Mouse (Mus musculus): ENCODE results near the gene Ints3. TPM values are rescaled to one million over a fixed set of nuclear protein-coding genes. Genes with fewer than 3 reads are reported as not detected.

Ints3 gene
- polyA plus RNA-seq, 1 experiment from 2014 or later = 27.6 TPM

DNA sequence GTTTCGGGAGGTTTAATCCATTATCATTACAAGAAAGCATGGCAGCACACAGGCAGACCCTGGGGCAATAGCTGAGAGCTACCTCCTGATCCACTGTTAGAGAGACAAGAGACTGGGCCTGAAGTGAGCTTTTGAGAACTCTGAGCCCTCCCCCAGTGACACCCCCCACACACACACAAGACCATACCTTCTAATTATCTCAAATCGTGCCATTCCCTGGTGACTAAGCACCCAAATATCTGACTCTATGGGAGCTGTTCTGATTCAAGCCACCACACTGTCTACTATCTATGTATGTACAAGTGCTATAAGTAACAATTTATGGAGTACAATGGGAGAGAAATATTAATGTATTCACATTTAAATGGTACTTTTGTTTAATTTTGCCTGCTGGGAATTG lies 7.3 kb upstream of the Ints3 start:
- no peak overlapping the region for H3K4me2 ChIP-seq (replicated peaks)
- no peak for ATAC-seq (ENCODE audit: insufficient number of reproducible peaks, low FRiP score, low TSS enrichment, low read depth)
- WGBS = 71% methylated on average over 2 of the region's 2 CpGs
- H3K4me3 ChIP-seq (replicated peaks) = no peak overlapping the region
- peaks cover 2% of the 10 kb centered on the region; the same call in 1 of the 2 replicates for H3K4me1 ChIP-seq
- no peak overlapping the region for H3K27ac ChIP-seq (replicated peaks)
- no peaks in the 10 kb centered on the region for H3K27me3 ChIP-seq
- H3K9ac ChIP-seq = no peak overlapping the region
- no peaks in the 10 kb centered on the region for H3K36me3 ChIP-seq
- H3K9me3 ChIP-seq (replicated peaks) = no peaks in the 10 kb centered on the region

DNA sequence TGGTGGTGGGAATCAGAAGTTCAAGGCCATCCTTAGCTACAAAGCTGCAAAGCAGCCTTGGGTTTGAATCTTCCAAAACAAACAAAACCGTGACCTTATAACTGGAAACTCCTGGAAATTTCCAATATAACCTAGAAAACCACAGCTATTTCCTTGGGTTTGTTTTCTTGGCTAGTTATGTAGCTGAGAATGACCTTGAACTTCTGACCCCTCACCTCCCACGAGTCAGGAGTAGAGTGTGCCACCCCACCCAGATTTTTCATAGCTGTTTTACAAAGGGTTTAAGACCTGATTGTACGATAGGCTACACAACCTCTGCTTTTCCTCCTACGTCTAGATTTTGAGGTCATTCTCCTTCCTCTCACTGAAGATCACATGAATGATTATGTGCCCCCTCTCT lies 3.7 kb upstream of the Ints3 start:
- Histone ChIP-seq H3K9me3 (replicated peaks) (no peaks in the 10 kb centered on the region), H3K4me3 (replicated peaks) (no peak overlapping the region), H3K27ac (replicated peaks) (no peak overlapping the region), H3K36me3 (no peaks in the 10 kb centered on the region), H3K4me1 (peaks cover 6% of the 10 kb centered on the region), H3K4me2 (replicated peaks) (no peak overlapping the region), H3K27me3 (no peaks in the 10 kb centered on the region), H3K9ac (no peak overlapping the region)
- WGBS = 71% methylated on average over 4 of the region's 4 CpGs
- no peak for ATAC-seq (ENCODE audit: insufficient number of reproducible peaks, low FRiP score, low TSS enrichment, low read depth)

DNA sequence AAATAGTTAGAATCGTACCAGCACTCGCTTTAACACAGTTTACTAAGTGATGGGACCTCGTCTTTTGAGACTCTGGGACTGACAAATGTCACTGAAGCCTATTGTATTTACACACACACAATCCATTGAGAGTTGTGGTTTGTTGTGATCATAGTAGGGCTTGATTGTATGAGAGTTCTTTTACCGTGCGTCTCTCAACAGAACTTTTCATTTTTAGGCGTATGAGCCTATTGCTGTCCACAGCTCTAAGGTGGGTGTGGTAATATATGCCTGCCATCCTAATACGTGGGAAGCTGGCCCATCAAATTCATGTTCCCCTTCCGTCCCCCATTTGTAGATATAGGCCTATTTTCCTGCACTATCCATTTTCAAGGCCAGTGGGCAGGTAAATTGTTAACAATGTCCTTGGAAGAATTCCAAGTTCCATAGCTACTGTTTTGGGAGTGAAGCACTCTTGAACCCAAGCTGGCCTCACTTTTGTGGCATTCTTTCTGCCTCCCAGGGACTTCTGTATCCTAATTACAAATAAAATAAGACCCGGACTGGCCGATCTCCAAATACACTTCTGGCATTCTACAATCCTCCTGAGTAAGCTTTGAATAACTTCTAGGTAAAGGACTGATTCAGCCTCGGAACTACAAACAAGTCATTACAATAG lies 780 bp upstream of the Ints3 start:
- Histone ChIP-seq H3K27me3 (no peaks in the 10 kb centered on the region), H3K9ac (0 out of 2 replicates have a peak overlapping the region, but pooled peaks have one; percentile 44), H3K36me3 (no peaks in the 10 kb centered on the region), H3K9me3 (replicated peaks) (no peaks in the 10 kb centered on the region), H3K27ac (replicated peaks) (peak overlapping the region; percentile 88), H3K4me1 (peaks cover 26% of the 10 kb centered on the region), H3K4me3 (replicated peaks) (peak overlapping the region; percentile 52), H3K4me2 (replicated peaks) (peak overlapping the region; percentile 84)
- ATAC-seq (ENCODE audit: insufficient number of reproducible peaks, low FRiP score, low TSS enrichment, low read depth) = no peak
- WGBS = 42% methylated on average over 11 of the region's 11 CpGs

DNA sequence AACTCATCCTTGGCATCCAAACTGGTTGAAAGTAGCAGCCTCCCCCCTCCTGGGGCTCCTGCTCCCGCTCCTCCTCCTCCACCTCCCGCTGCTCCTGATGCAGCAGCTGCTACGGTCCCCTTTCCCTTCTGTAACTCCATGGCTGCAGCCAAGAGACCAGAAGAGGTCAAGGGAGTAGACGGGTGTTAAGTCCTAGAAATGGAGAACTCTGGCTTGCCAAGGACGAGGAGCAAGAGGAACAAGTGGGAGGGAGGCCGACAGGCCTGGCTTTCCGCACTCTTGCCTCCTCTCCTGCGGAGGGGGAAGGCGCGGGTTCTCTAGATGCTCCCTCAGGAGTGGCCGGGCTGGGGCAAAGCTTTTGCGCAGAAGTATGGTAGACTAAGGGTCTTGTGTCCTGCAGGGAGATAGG lies 607 bp downstream of the Ints3 start:
- Histone ChIP-seq H3K27me3 (no peaks in the 10 kb centered on the region), H3K36me3 (no peaks in the 10 kb centered on the region), H3K4me2 (replicated peaks) (peak overlapping the region; percentile 84), H3K9me3 (replicated peaks) (no peaks in the 10 kb centered on the region), H3K27ac (replicated peaks) (peak overlapping the region; percentile 88), H3K9ac (peak overlapping the region; percentile 59), H3K4me1 (peaks cover 26% of the 10 kb centered on the region), H3K4me3 (replicated peaks) (peak overlapping the region; percentile 52)
- no peak for ATAC-seq (ENCODE audit: insufficient number of reproducible peaks, low FRiP score, low TSS enrichment, low read depth)
- WGBS = 0% methylated on average over 12 of the region's 12 CpGs

DNA sequence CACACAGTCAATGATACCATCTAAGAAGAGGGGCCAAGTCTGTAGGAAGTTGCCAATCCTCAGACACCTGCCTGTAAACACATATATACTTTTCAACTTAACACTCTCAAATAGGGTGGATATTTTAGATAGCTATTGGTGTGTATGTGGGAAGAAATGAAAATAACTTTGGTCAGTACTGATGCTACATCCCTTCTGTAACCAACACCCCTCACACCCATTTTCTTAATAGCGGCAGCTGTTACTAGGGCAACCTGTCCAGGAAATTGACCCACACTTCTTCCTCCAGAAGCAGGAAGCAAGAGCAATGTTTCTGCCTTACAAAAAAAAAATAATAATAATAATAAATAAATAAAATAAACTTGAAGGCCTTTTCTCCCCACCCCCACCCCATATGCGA lies 1.1 kb downstream of the Ints3 start:
- Histone ChIP-seq H3K4me2 (replicated peaks) (peak overlapping the region; percentile 84), H3K9me3 (replicated peaks) (no peaks in the 10 kb centered on the region), H3K27ac (replicated peaks) (no peak overlapping the region), H3K36me3 (no peaks in the 10 kb centered on the region), H3K27me3 (no peaks in the 10 kb centered on the region), H3K9ac (peak overlapping the region; percentile 59; the same call in 1 of the 2 replicates), H3K4me3 (replicated peaks) (peak overlapping the region; percentile 52), H3K4me1 (peaks cover 26% of the 10 kb centered on the region)
- 14% methylated on average over 2 of the region's 2 CpGs for WGBS
- ATAC-seq (ENCODE audit: insufficient number of reproducible peaks, low FRiP score, low TSS enrichment, low read depth) = no peak

DNA sequence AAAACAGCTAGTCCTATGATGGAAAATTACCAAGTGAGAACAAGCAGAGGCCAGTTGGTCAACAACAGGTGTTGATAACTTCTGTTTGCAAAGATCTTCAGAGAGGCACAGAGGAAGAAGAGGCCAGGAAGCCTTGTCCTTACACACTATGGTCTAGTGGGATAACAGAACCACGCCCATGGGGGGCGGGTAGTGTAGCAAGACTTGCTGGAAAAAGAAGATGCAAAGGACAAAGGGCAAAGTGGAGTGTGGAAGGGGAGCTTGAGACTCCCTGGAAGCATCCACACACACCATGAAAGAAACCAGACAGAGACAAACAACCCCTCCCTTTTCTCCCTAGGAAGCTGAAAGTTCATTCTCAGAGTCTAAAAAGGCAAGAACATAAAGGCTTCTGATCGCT lies 3.8 kb downstream of the Ints3 start:
- H3K9ac ChIP-seq = no peak overlapping the region
- no peaks in the 10 kb centered on the region for H3K9me3 ChIP-seq (replicated peaks)
- peaks cover 26% of the 10 kb centered on the region for H3K4me1 ChIP-seq
- ATAC-seq (ENCODE audit: insufficient number of reproducible peaks, low FRiP score, low TSS enrichment, low read depth) = no peak
- H3K36me3 ChIP-seq = no peaks in the 10 kb centered on the region
- no peak overlapping the region for H3K4me2 ChIP-seq (replicated peaks)
- no peaks in the 10 kb centered on the region for H3K27me3 ChIP-seq
- H3K27ac ChIP-seq (replicated peaks) = no peak overlapping the region
- 86% methylated on average over 3 of the region's 3 CpGs for WGBS
- no peak overlapping the region for H3K4me3 ChIP-seq (replicated peaks)

DNA sequence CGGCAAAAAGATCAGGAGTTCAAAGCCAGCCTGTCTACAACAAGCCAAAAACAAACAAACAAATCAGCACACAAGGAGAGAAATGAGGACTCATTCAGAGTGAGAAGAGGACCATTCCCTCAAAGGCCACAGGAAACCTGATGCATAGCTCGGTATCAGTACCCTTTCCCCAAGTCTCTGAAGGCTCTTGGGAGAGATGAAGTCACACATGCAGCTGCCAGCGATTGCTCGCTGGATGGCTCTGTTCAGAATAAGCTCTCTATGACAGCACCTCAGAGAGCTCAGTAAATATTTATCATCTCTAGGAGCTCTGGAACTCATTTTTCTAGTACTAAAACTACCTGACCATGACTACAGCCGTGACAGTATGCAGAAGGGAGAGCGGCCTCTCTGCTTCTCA lies 5.2 kb downstream of the Ints3 start:
- Histone ChIP-seq H3K36me3 (peaks cover 8% of the 10 kb centered on the region), H3K4me3 (replicated peaks) (no peak overlapping the region), H3K9me3 (replicated peaks) (no peaks in the 10 kb centered on the region), H3K4me1 (peaks cover 22% of the 10 kb centered on the region), H3K27me3 (no peaks in the 10 kb centered on the region), H3K4me2 (replicated peaks) (no peak overlapping the region), H3K27ac (replicated peaks) (no peak overlapping the region), H3K9ac (no peak overlapping the region)
- 74% methylated on average over 6 of the region's 6 CpGs for WGBS
- ATAC-seq (ENCODE audit: insufficient number of reproducible peaks, low FRiP score, low TSS enrichment, low read depth) = no peak

DNA sequence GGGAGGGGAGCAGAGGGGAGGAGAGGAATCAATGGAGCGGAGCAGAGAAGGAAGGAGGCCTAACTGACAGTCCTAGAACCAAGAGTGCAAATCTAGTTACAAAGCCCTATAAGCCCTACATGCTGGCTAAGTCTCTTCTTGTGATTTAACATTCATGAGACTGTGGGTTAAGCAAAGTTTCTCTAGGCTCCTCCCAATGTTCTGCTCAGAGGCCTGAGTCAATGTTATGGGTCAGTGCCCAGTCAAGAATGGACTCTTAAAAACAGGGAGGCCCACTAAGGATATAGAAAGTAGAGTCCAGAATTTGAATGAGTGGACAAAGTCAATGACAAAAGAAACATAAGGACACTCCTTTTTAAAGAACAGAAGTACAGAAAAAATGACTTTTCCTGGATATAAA lies 5.8 kb downstream of the Ints3 start:
- Histone ChIP-seq H3K4me2 (replicated peaks) (no peak overlapping the region), H3K27me3 (no peaks in the 10 kb centered on the region), H3K27ac (replicated peaks) (no peak overlapping the region), H3K4me1 (peaks cover 22% of the 10 kb centered on the region), H3K36me3 (peaks cover 14% of the 10 kb centered on the region), H3K9ac (no peak overlapping the region), H3K9me3 (replicated peaks) (no peaks in the 10 kb centered on the region), H3K4me3 (replicated peaks) (no peak overlapping the region)
- 80% methylated on average over 1 of the region's 1 CpGs for WGBS
- ATAC-seq (ENCODE audit: insufficient number of reproducible peaks, low FRiP score, low TSS enrichment, low read depth) = no peak

DNA sequence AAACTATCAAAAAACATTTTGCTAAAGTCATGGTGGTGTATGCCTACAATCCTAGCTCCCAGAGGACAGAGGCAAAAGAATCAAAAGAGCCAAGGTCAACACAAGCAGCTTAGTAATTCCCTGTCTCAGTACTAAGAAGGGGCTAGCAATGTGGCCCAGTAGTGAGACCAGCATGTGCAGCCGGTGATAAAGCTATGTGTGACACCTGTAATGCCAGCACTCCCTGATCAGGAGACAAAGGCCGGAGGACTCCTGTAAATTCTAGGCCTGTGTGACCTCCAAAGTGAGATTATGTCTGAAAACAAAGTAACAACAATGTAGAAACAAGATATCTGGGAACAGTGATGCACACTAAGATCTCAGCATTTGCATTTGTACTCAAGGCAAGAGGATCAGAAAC lies 7.9 kb downstream of the Ints3 start:
- 90% methylated on average over 2 of the region's 2 CpGs for WGBS
- Histone ChIP-seq H3K27ac (replicated peaks) (no peak overlapping the region), H3K9ac (no peak overlapping the region), H3K4me1 (peaks cover 4% of the 10 kb centered on the region; the same call in 1 of the 2 replicates), H3K36me3 (peaks cover 28% of the 10 kb centered on the region), H3K4me3 (replicated peaks) (no peak overlapping the region), H3K4me2 (replicated peaks) (no peak overlapping the region), H3K9me3 (replicated peaks) (no peaks in the 10 kb centered on the region), H3K27me3 (no peaks in the 10 kb centered on the region)
- no peak for ATAC-seq (ENCODE audit: insufficient number of reproducible peaks, low FRiP score, low TSS enrichment, low read depth)

DNA sequence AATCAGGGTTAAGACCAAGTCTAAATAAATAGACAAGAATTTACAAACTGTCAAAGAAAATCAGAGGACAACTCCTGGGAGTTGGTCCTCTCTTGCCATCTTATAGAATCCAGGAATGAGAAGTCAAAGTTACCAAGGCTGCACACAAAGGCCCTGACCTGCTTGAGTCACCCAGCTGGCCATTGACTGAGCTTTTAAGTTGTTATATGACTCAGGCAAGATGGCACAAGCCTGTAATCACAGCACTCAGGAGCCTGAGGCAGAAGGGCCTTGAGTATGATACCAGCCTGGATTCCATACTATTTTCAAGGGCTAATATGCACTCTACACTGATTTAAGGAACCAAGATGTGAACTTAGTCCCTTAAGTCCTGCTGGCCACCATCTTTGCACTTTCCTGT lies 9.9 kb downstream of the Ints3 start:
- Histone ChIP-seq H3K4me3 (replicated peaks) (no peak overlapping the region), H3K9me3 (replicated peaks) (no peaks in the 10 kb centered on the region), H3K9ac (no peak overlapping the region), H3K4me2 (replicated peaks) (no peak overlapping the region), H3K27ac (replicated peaks) (no peak overlapping the region), H3K4me1 (no peaks in the 10 kb centered on the region), H3K36me3 (peaks cover 41% of the 10 kb centered on the region), H3K27me3 (no peaks in the 10 kb centered on the region)
- ATAC-seq (ENCODE audit: insufficient number of reproducible peaks, low FRiP score, low TSS enrichment, low read depth) = no peak

DNA sequence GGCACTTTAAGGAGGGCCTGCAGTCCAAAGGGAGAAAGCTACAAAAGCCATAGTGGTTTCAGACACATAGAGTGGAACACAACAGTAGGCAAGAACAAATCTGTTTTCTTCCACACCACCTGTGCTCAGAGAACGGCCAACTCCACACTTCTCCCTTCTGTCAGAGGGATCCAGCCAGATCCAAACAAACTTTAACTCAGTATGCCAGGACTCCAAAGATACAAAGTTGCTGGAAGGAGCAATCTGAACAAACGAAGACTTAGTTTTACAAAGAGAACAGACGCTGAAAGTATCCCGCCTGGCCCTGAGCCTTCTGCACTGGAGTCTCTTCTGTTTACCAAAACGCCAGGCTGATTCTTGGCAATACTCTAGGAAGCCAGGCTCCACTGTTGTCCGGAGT lies 12.7 kb downstream of the Ints3 start:
- WGBS = 84% methylated on average over 6 of the region's 6 CpGs
- Histone ChIP-seq H3K27me3 (no peaks in the 10 kb centered on the region), H3K4me3 (replicated peaks) (no peak overlapping the region), H3K4me1 (no peaks in the 10 kb centered on the region), H3K9me3 (replicated peaks) (no peaks in the 10 kb centered on the region), H3K27ac (replicated peaks) (no peak overlapping the region), H3K36me3 (peaks cover 67% of the 10 kb centered on the region), H3K9ac (no peak overlapping the region), H3K4me2 (replicated peaks) (no peak overlapping the region)
- no peak for ATAC-seq (ENCODE audit: insufficient number of reproducible peaks, low FRiP score, low TSS enrichment, low read depth)

DNA sequence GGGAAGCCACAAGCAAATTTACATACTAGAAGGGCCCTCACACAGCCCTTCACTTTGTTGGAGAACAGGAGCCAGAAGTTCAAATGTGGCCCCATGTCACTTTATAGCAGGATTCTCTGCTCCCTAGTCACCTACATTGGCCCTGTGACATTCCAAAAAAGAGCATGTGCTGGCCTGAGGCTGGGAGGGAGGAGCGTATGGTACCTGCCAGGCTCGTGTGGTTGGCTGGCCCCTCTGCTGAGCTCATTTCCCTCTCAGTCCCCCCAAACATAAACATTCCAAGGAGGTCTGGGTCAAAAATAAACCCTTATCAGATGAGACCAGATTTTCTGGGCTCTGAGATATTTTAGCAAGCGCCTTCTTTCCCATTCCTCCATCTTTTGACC lies 20.4 kb downstream of the Ints3 start:
- Histone ChIP-seq H3K4me2 (replicated peaks) (no peak overlapping the region), H3K9ac (no peak overlapping the region), H3K27me3 (no peaks in the 10 kb centered on the region), H3K4me3 (replicated peaks) (no peak overlapping the region), H3K4me1 (no peaks in the 10 kb centered on the region), H3K27ac (replicated peaks) (no peak overlapping the region), H3K36me3 (peaks cover 74% of the 10 kb centered on the region), H3K9me3 (replicated peaks) (no peaks in the 10 kb centered on the region)
- ATAC-seq (ENCODE audit: insufficient number of reproducible peaks, low FRiP score, low TSS enrichment, low read depth) = no peak
- WGBS = 55% methylated on average over 3 of the region's 3 CpGs

Data from embryonic facial prominence, embryonic 15.5 days (tissue).